Mouse (Mus musculus) embryonic facial prominence, embryonic 12.5 days (tissue): ENCODE measurements at regions not wholly inside any gene's neighbourhood (a gene's known extent, or its start where the extent isn't known, plus 50 kb on each side); places are given as distances from the start of the nearest gene placed in this dataset.
"Not testable (repeated sequence)": the region's sequence is repeated elsewhere in the genome, so short reads cannot be mapped to it uniquely, and the experiment has no call there.

ENCODE experiments used
- ATAC-seq: fragments of 200-750 bp; cut with Nextera tagmentation; 2 replicates; pipeline ENCODE4 v1.8.0; 2017; ENCODE audit not compliant: insufficient number of reproducible peaks, insufficient read depth, low FRiP score, low TSS enrichment
- H3K27ac ChIP-seq: fragments of 300-500 bp; sonication (generic); 2 replicates; pipeline ENCODE4 v1.5.1; 2016; ENCODE audit warnings: mild to moderate bottlenecking
- H3K27me3 ChIP-seq: fragments of 300-500 bp; sonication (generic); 2 replicates; pipeline ENCODE4 v1.6.1; 2016; ENCODE audit warnings: mild to moderate bottlenecking, moderate library complexity
- H3K36me3 ChIP-seq: fragments of 300-500 bp; sonication (generic); 2 replicates; pipeline ENCODE4 v1.6.1; 2016; ENCODE audit warnings: mild to moderate bottlenecking
- H3K4me1 ChIP-seq: fragments of 300-500 bp; sonication (generic); 2 replicates; pipeline ENCODE4 v1.6.1; 2016
- H3K4me2 ChIP-seq: fragments of 300-500 bp; sonication (generic); replicated peaks from 2 replicates; pipeline ENCODE4 v1.6.1; 2016; ENCODE audit warnings: mild to moderate bottlenecking, moderate library complexity
- H3K4me3 ChIP-seq: fragments of 300-500 bp; sonication (generic); 2 replicates; pipeline ENCODE4 v1.5.1; 2016; ENCODE audit warnings: mild to moderate bottlenecking
- H3K9ac ChIP-seq: fragments of 300-500 bp; sonication (generic); 2 replicates; pipeline ENCODE4 v1.6.1; 2016; ENCODE audit warnings: mild to moderate bottlenecking, moderate library complexity
- H3K9me3 ChIP-seq: fragments of 300-500 bp; sonication (generic); 2 replicates; pipeline ENCODE4 v1.6.1; 2016; ENCODE audit warnings: mild to moderate bottlenecking, moderate library complexity
- WGBS: fragments of 180-500 bp; shearing (Covaris S2); methylation state at CpG from one replicate; pipeline ENCODE4 v1.1.7; 2016; 5-methylcytosine and 5-hydroxymethylcytosine counted together

DNA sequence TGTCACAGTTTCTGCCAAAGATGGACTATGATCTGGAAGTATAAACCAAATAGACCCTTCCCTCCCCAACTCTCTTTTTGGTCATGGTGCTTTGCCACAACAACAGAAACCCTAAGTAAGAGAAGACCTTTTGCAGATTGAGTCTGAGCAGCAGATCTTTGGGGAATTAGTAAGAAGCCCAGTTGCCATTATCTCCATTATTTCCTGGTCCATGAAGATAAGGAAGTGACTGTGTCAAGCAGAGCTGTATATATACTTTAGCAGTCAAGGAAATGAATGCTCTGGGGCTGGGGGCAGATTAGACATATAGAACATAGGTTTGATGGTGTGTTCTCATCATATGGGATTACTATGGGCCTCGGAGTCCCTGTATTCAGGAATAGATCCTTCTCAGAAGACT lies 117.8 kb upstream of the C9orf72 start:
- 0 out of 2 replicates have a peak, but pooled peaks cover 3% of the 10 kb centered on the region for H3K9me3 ChIP-seq
- no peaks in the 10 kb centered on the region for H3K4me1 ChIP-seq
- no peaks in the 10 kb centered on the region for H3K36me3 ChIP-seq
- no peaks in the 10 kb centered on the region for H3K27me3 ChIP-seq
- H3K4me3 ChIP-seq = no peak overlapping the region
- no peak overlapping the region for H3K9ac ChIP-seq
- WGBS = 85% methylated on average over 1 of the region's 1 CpGs
- H3K27ac ChIP-seq = no peak overlapping the region
- no peak overlapping the region for H3K4me2 ChIP-seq
- no peak for ATAC-seq

DNA sequence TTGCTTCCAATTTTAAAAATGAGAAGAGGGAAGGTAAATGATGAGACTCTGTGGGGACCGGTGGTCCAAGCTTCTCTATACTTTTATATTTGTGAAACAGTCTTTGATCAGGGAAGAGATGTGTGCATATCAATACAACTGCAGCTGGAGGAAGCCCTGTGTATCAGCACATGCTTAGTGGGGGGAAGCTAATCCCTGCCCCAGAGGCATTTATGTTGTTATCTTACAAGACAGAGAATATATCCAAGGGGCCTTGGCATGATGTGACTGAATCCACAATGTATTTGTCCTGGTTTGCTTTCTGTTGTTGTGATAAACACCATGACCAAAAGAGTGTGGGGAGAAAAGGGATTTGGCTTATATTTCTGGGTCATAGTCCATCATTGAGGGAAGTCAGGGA lies 105.2 kb upstream of the C9orf72 start:
- WGBS = 94% methylated on average over 1 of the region's 1 CpGs
- Histone ChIP-seq H3K4me1 (no peaks in the 10 kb centered on the region), H3K4me3 (no peak overlapping the region), H3K36me3 (no peaks in the 10 kb centered on the region), H3K9ac (no peak overlapping the region), H3K4me2 (no peak overlapping the region), H3K9me3 (no peaks in the 10 kb centered on the region), H3K27me3 (no peaks in the 10 kb centered on the region), H3K27ac (no peak overlapping the region)
- ATAC-seq = no peak

GRCm38 (mm10) chr4:35325300-35325699 lies 99.3 kb upstream of the C9orf72 start:
- Histone ChIP-seq H3K9me3 (no peaks in the 10 kb centered on the region), H3K4me3 (no peak overlapping the region)

GRCm38 (mm10) chr4:35322432-35323173 lies 96.6 kb upstream of the C9orf72 start:
- 90% methylated on average over 2 of the region's 2 CpGs for WGBS
- no peaks in the 10 kb centered on the region for H3K36me3 ChIP-seq
- no peak for ATAC-seq
- H3K9me3 ChIP-seq = no peaks in the 10 kb centered on the region
- no peaks in the 10 kb centered on the region for H3K27me3 ChIP-seq
- no peak overlapping the region for H3K4me3 ChIP-seq
- H3K9ac ChIP-seq = no peak overlapping the region
- no peak overlapping the region for H3K4me2 ChIP-seq
- no peak overlapping the region for H3K27ac ChIP-seq
- no peaks in the 10 kb centered on the region for H3K4me1 ChIP-seq

More at GRCm38 (mm10) chr4:35325300-35325699, 99.3 kb upstream of the C9orf72 start:
- Histone ChIP-seq H3K27me3 (no peaks in the 10 kb centered on the region), H3K36me3 (no peaks in the 10 kb centered on the region), H3K27ac (no peak overlapping the region), H3K4me2 (no peak overlapping the region), H3K4me1 (no peaks in the 10 kb centered on the region), H3K9ac (no peak overlapping the region)
- no peak for ATAC-seq

GRCm38 (mm10) chr4:35310396-35310977 lies 84.5 kb upstream of the C9orf72 start:
- Histone ChIP-seq H3K4me2 (no peak overlapping the region), H3K9me3 (no peaks in the 10 kb centered on the region), H3K4me3 (no peak overlapping the region), H3K27ac (no peak overlapping the region), H3K27me3 (no peaks in the 10 kb centered on the region), H3K9ac (no peak overlapping the region), H3K4me1 (no peaks in the 10 kb centered on the region), H3K36me3 (no peaks in the 10 kb centered on the region)
- WGBS = 70% methylated on average over 5 of the region's 5 CpGs
- no peak for ATAC-seq

DNA sequence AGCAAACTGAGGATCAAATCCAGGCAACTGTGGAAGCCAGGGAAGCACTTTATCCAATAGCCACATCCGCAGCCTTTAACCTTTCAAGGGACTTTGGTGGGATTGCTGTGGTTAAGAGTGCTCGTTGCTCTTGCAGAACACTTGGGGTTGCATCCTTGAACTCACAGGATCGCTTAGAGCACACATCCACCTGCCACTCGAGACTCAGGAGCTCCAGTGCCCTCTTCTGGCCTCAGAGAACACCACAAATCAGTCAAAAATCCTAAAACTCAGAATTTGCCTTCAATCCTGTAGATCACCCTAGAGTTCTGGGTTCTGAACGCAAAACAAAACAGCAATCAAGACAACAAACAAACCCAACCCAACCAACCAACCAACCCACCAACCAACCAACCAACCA lies 82.2 kb upstream of the C9orf72 start:
- H3K27me3 ChIP-seq = no peaks in the 10 kb centered on the region
- H3K9me3 ChIP-seq = no peaks in the 10 kb centered on the region
- H3K9ac ChIP-seq = no peak overlapping the region
- WGBS = 60% methylated on average over 5 of the region's 5 CpGs
- H3K4me2 ChIP-seq = no peak overlapping the region
- H3K27ac ChIP-seq = no peak overlapping the region
- ATAC-seq = no peak
- H3K4me1 ChIP-seq = no peaks in the 10 kb centered on the region
- H3K4me3 ChIP-seq = no peak overlapping the region
- no peaks in the 10 kb centered on the region for H3K36me3 ChIP-seq

DNA sequence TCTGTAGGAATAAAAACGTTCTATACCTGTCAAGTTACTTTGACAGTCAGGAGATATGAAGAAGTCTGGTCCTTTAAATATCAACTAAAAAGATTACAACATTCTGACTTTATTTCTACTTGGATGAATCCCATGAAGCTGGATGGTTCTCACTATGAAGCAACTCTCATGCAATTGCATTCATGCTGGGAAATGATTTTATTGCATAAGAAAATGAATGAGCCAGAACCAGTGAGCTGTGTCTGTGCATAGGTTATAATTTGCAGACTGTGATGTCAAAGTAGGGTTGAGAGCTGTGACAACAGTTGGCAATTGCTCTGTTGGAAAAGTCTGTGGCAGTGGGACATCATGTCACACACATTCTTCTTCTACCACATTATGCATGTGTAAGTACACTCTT lies 79.2 kb upstream of the C9orf72 start:
- H3K4me1 ChIP-seq = no peaks in the 10 kb centered on the region
- no peaks in the 10 kb centered on the region for H3K36me3 ChIP-seq
- no peak overlapping the region for H3K4me2 ChIP-seq
- H3K9me3 ChIP-seq = no peaks in the 10 kb centered on the region
- no peak for ATAC-seq
- no peak overlapping the region for H3K9ac ChIP-seq
- H3K4me3 ChIP-seq = no peak overlapping the region
- no peaks in the 10 kb centered on the region for H3K27me3 ChIP-seq
- 57% methylated on average over 1 of the region's 1 CpGs for WGBS
- H3K27ac ChIP-seq = no peak overlapping the region

GRCm38 (mm10) chr4:35300848-35301247 lies 74.9 kb upstream of the C9orf72 start:
- H3K9ac ChIP-seq = no peak overlapping the region
- no peak overlapping the region for H3K4me2 ChIP-seq
- no peaks in the 10 kb centered on the region for H3K27me3 ChIP-seq
- no peaks in the 10 kb centered on the region for H3K9me3 ChIP-seq
- H3K36me3 ChIP-seq = no peaks in the 10 kb centered on the region
- H3K27ac ChIP-seq = no peak overlapping the region
- 33% methylated on average over 2 of the region's 2 CpGs for WGBS
- no peak for ATAC-seq
- H3K4me3 ChIP-seq = no peak overlapping the region
- H3K4me1 ChIP-seq = no peaks in the 10 kb centered on the region

DNA sequence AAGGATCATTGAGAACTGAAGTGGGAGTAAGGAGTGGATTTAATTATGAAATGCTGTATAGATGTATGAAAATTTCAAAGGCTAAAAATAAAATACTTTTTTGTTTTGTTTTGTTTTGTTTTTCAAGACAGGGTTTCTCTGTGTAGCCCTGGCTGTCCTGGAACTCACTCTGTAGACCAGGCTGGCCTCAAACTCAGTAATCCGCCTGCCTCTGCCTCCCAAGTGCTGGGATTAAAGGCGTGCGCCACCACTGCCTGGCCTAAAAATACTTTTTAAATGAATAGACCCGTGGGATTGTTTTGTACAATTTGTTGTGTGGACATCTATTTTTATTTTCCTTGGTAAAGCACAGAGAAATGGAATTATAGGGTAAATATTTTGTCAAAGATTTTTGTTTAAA lies 74.4 kb upstream of the C9orf72 start:
- WGBS = 86% methylated on average over 4 of the region's 4 CpGs
- not testable (repeated sequence) for H3K4me2 ChIP-seq, H3K9ac ChIP-seq, H3K27me3 ChIP-seq, H3K36me3 ChIP-seq, H3K27ac ChIP-seq, H3K4me1 ChIP-seq, ATAC-seq, H3K9me3 ChIP-seq, H3K4me3 ChIP-seq

- no peak overlapping the region for H3K27ac ChIP-seq
- no peaks in the 10 kb centered on the region for H3K27me3 ChIP-seq
- H3K4me2 ChIP-seq = no peak overlapping the region
- no peak overlapping the region for H3K4me3 ChIP-seq
- H3K9me3 ChIP-seq = no peaks in the 10 kb centered on the region
- H3K9ac ChIP-seq = no peak overlapping the region
- no peaks in the 10 kb centered on the region for H3K4me1 ChIP-seq
- no peaks in the 10 kb centered on the region for H3K36me3 ChIP-seq
- no peak for ATAC-seq
Observed at GRCm38 (mm10) chr4:35284611-35285010, 58.6 kb upstream of the C9orf72 start.
